Mouse (Mus musculus) lung, postnatal 10 days (tissue): ENCODE results near the gene Vgll2.

ENCODE experiments used
- DNase-seq: peaks from one replicate; pipeline ENCODE4 v3.0.0; 2021

The Vgll2 gene

GRCm38 (mm10) chr10:52022413-52023212, at the start of gene Vgll2:
Gene Vgll2 (plus strand): TSS chr10:52022502.
- peak; percentile 22 for DNase-seq

DNA sequence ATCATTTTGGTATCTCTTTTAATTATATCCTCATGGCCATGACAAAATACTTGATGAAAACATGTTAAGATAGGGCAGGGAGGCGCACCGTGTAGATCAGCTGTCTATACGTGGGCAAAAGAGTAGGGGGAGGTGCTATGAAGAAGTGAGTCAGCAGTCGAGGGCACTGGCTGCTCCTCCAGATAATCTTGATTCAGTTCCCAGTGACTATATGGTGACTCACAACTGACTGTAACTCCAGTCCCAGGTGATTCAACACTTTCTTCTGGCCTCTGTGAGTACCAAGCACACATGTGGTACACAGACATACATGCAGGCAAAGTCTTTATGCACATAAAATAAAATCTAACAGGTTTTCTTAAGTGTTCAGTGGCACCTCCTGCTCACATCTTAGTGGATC, 47.2 kb upstream of the Vgll2 start:
- DNase-seq: no peak

DNA sequence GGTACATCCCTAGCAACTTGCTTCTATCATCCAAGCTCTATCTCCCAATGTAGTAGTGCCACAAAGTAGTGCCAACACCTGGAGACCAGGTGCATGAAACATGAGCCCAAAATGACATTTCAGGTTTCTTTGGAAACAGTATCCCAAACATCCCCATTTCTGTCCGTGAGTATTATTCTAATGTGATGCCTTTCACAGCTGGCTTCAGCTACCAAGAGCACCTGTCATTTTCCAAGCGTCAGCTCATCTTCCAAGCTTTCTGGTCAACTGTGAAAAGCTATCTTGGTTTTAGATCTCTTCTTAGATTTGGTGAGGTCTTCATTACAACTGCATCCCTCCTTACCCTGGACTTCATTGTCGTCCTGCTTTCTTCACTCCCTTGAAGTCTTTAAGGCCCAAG, 46.7 kb upstream of the Vgll2 start:
- no peak for DNase-seq

DNA sequence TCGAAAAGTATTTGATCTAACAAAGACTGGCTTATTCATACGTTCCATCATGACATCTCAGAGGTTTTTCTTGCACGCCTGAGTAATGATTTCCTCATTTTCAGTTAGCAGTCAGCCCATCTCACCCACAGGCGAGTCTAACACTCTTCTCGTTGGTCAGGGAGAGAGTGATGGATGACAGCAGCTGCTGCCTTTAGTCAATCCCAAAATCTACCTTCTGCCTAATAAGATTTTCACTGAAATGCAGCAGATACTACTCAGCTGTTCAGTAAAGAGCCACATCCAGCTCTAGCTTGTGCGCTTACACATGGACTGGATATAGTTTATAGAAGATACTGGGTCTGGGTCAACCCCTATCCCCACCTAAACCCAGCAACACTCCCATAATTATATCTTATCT, 40.7 kb upstream of the Vgll2 start:
- no peak for DNase-seq

DNA sequence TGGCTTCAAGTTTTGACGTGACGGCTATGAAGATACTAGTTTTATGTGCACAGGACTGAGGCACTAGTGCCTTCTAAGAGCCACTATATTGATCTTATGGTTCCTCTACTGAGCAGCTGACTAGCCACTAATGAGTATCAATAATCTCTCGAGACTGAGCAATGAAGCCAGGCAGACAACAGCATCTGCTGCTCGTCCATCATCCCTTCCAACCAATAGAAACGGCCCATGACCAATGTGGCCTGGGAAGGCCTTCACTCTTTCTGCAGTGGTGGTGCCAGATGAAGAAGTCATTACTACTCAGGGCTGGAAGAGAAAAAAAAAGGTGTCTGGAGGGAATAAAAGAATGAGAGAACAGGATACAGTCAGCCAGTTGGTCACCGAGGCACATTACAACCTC, 39.9 kb upstream of the Vgll2 start:
- no peak for DNase-seq

DNA sequence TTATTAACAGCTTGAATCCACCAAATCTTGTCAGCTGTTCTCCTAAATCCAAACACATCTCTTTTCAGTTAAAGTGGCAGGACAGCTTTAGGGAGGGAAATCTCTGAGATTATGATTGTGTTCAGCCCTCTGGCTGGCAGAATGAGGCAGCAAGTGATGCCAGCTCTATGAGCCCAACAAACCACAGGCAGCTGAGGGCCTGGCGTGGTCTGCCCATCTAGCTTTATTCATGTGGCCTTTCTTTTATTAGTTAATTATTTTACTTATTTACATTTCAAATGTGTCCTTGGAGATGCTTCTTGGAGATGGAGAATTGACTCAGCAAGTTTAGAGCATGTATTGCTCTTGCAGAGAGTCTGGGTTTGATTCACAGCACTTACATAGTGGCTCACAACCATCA, 3.8 kb upstream of the Vgll2 start:
- DNase-seq: no peak

GRCm38 (mm10) chr10:52021231-52021630, 1.1 kb upstream of the Vgll2 start:
- no peak for DNase-seq

DNA sequence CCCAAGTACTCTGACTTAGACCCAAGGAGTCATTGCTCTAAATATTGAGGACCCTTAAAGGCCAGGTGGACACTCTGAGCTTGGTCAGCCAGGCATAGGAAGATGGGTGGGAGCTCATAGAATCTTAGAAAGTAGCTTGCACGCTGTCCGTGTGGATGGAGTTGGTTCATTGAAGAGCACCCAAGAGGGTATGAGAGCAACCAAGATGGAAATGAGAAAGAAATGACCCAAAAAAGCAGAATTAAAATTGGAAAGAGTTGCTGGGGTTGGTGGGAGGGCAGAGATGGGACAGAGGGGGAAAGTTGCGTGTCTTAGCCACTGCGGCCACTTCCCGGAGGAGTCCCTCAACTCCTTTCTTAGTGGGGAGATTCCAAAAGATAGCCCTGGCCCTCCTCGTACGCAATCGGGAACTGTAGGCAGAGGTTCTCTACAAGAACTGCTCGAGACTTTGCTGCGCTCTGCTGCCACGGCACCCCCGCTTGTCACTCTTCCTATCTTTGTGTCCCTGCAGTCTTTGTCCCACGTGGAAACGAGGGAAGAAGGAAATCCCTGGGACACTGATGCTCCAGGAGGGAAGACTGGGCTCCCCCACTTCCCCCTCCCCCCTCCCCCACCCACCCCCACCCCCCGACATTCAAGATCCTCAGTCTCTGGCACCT, 437 bp upstream of the Vgll2 start:
- no peak for DNase-seq

- DNase-seq: no peak
Observed at GRCm38 (mm10) chr10:52023213-52024052, 1.1 kb downstream of the Vgll2 start.

GRCm38 (mm10) chr10:52024053-52024410, 1.7 kb downstream of the Vgll2 start:
- DNase-seq: no peak

DNA sequence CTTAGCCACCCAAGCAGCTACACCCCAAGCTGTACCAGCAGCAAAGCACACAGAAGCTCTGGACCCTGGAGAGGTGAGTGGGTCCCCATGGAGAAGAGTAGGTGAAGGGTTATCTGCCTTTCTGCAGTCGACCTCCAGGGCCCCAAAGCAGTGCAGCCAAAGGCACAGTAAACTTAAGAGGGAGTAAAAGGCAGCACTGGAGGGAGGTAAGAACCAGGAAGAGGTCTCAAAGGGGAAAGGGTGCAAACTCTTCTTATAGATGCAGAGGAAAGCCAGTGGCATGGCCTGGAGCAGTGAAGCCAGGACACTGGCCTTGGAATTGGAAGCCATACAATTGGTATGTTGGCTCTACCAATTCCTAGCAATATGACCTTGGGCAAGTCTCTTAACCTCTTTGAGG, 3.0 kb downstream of the Vgll2 start:
- DNase-seq: no peak

- DNase-seq: no peak
Observed at GRCm38 (mm10) chr10:52025821-52026220, 3.5 kb downstream of the Vgll2 start.

- DNase-seq: no peak
Observed at GRCm38 (mm10) chr10:52027161-52028035, 5.1 kb downstream of the Vgll2 start.

GRCm38 (mm10) chr10:52028561-52029370, 6.5 kb downstream of the Vgll2 start:
- no peak for DNase-seq

GRCm38 (mm10) chr10:52029421-52030080, 7.2 kb downstream of the Vgll2 start:
- DNase-seq: no peak

- no peak for DNase-seq
Observed at GRCm38 (mm10) chr10:52033729-52034128, 11.4 kb downstream of the Vgll2 start.

DNA sequence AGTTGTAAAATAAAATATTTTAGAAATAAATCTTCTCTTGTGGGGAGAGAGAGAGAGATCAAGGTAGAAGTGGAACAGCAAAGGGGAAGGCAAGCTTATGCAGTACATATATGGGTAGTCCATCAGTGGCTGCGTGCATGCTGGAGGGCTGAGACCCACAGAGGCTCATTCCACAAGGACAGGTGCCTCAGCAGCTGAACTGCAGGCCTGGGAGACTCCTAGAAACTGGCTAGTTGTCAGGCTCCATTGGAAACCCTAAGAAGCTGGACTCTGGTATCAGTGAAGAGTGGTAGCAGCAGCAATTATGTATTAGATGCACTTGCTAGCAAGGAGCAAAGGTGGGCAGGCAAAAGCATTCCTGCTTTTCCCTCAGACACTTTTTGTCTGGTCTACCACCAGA, 17.1 kb downstream of the Vgll2 start:
- no peak for DNase-seq

GRCm38 (mm10) chr10:52043086-52043485, 20.8 kb downstream of the Vgll2 start:
- no peak for DNase-seq

DNA sequence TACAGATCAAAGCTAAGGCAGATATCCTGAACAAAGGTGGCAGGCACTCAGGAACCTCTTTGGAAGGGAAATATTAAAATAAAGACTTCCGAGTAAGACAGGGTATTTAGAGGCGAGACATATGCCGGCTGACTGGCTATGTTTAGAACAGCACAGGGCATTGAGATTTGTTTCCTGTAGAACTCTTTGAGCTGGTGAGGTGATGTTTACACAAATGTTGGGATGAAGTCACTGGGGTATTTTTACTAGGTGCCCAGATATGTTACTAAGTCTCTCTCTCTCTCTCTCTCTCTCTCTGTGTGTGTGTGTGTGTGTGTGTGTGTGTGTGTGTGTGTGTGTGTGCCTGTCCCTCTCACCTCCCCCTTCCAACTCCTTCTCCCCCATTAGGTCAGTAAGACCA, 26.0 kb downstream of the Vgll2 start:
- DNase-seq: no peak

DNA sequence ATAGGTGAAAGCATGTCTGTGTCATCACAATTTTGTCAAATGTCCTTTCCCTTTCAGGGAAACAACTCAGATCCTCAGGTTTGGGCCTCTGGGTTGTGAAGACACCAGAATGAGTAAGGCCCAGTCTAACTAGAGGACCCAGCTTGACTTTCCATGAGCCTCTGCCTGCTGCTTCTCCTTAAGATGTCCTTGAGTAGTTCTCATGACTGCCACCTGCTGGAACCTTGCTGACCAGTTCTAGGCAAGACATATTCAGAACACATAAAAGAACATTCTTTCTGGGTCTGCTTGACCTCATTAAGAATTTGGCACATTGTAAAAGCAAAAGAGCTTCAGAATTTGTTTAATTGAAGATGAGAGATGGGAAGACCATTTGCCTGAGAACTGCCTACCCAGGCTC, 50.2 kb downstream of the Vgll2 start:
- DNase-seq: peak; percentile 64
